ENCODE assay signal across 8 mouse cellular contexts in the genomic region with DNA sequence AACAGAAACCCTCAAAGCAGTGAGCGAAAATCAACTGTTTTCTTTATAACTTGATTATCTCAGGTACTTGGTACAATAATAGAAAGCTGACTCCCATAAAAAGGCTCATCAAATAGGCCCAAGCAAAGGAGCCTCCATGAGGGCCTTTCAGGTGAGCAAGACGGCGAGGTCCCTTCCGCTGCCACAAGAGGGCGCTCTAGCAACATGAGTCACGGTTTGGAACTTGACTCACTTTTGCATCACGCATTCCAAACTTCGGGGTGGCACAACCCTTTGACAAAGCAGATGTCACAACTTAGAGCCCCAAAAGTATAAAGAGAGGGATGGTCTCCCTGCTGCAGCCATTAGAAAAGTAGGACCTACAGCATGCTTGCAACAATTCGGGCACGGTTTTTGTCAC. TPM values are rescaled to one million over a fixed set of nuclear protein-coding genes. Genes with fewer than 3 reads are reported as not detected.
A peak's percentile ranks its signal among the peaks of the same experiment; 100 is the strongest.
DNase-seq lines count a peak whose midpoint lies in the region; ATAC-seq lines count a peak whose summit lies in the region.

No protein-coding gene starts in this region.

- intact Hi-C loops in heart, postnatal 14 days (cut with DNase I): loop anchor here (2.0 to 5.0 kb wide), 3 partner anchors 94 to 328 kb away; no protein-coding TSS in a partner anchor

- no peaks in the 10 kb centered on the region for H3K9me3 ChIP-seq in hindbrain, embryonic 11.5 days (ENCODE audit: control insufficient read depth, low read length)
- H3K9me3 ChIP-seq in hindbrain, embryonic 13.5 days: no peaks in the 10 kb centered on the region
- H3K9me3 ChIP-seq in embryonic facial prominence, embryonic 14.5 days (ENCODE audit: control insufficient read depth, low read length): no peaks in the 10 kb centered on the region
- H3K9me3 ChIP-seq in stomach, embryonic 15.5 days: no peaks in the 10 kb centered on the region

- H3K4me1 ChIP-seq in hindbrain, embryonic 11.5 days (replicated peaks; ENCODE audit: control insufficient read depth, insufficient read depth, low read length): no peaks in the 10 kb centered on the region
- no peaks in the 10 kb centered on the region for H3K4me1 ChIP-seq in hindbrain, embryonic 13.5 days (replicated peaks)
- no peaks in the 10 kb centered on the region for H3K4me1 ChIP-seq in embryonic facial prominence, embryonic 14.5 days (ENCODE audit: control insufficient read depth, insufficient read depth, low read length)
- no peaks in the 10 kb centered on the region for H3K4me1 ChIP-seq in stomach, embryonic 15.5 days

- 19% methylated on average over 10 of the region's 10 CpGs for WGBS in hindbrain, embryonic 11.5 days
- 18% methylated on average over 10 of the region's 10 CpGs for WGBS in hindbrain, embryonic 13.5 days
- 16% methylated on average over 10 of the region's 10 CpGs for WGBS in embryonic facial prominence, embryonic 14.5 days
- WGBS in stomach, embryonic 15.5 days: 20% methylated on average over 10 of the region's 10 CpGs

- H3K27ac ChIP-seq in hindbrain, embryonic 11.5 days (ENCODE audit: low read depth, low read length): no peak overlapping the region
- no peak overlapping the region for H3K27ac ChIP-seq in hindbrain, embryonic 13.5 days
- no peak overlapping the region for H3K27ac ChIP-seq in embryonic facial prominence, embryonic 14.5 days (replicated peaks; ENCODE audit: low read depth, low read length)
- H3K27ac ChIP-seq in stomach, embryonic 15.5 days: no peak overlapping the region

- no peaks in the 10 kb centered on the region for H3K27me3 ChIP-seq in hindbrain, embryonic 11.5 days (ENCODE audit: control insufficient read depth, insufficient read depth, low read length)
- no peaks in the 10 kb centered on the region for H3K27me3 ChIP-seq in hindbrain, embryonic 13.5 days
- no peaks in the 10 kb centered on the region for H3K27me3 ChIP-seq in embryonic facial prominence, embryonic 14.5 days (replicated peaks; ENCODE audit: control insufficient read depth, insufficient read depth, low read length)
- no peaks in the 10 kb centered on the region for H3K27me3 ChIP-seq in stomach, embryonic 15.5 days (replicated peaks)

- no peak for ATAC-seq in hindbrain, embryonic 11.5 days (ENCODE audit: low FRiP score)
- ATAC-seq in hindbrain, embryonic 13.5 days (ENCODE audit: low FRiP score): no peak
- no peak for ATAC-seq in embryonic facial prominence, embryonic 14.5 days (ENCODE audit: low read depth)
- no peak for ATAC-seq in stomach, embryonic 15.5 days (ENCODE audit: insufficient read depth, low FRiP score, low read depth)

- DNase-seq in hindbrain, embryonic 11.5 days (ENCODE audit: low spot score): peak; percentile 92
- peak; percentile 64 to 77 for DNase-seq in adrenal gland, postnatal 4 days (ENCODE audit: low spot score in 2 of 2)
- peak; percentile 84 for DNase-seq in embryonic facial prominence, embryonic 14.5 days (ENCODE audit: low spot score)
- peak; percentile 80 to 91 for DNase-seq in heart, postnatal 14 days
- peak; percentile 52 to 84 for DNase-seq in left cerebral cortex, adult 8-10 months (ENCODE audit: low spot score in 2 of 2)
- DNase-seq in mesoderm, embryonic 11.5 days (ENCODE audit: low read depth, low spot score): peak; percentile 85

- H3K9ac ChIP-seq in hindbrain, embryonic 11.5 days (ENCODE audit: low read depth, low read length): no peak overlapping the region
- H3K9ac ChIP-seq in hindbrain, embryonic 13.5 days: no peak overlapping the region
- peak overlapping the region; percentile 34; the same call in 1 of the 2 replicates for H3K9ac ChIP-seq in embryonic facial prominence, embryonic 14.5 days (ENCODE audit: low read depth, low read length)
- no peak overlapping the region for H3K9ac ChIP-seq in stomach, embryonic 15.5 days

- no peaks in the 10 kb centered on the region for H3K36me3 ChIP-seq in hindbrain, embryonic 11.5 days (ENCODE audit: control insufficient read depth, insufficient read depth, low read length)
- no peaks in the 10 kb centered on the region for H3K36me3 ChIP-seq in hindbrain, embryonic 13.5 days
- no peaks in the 10 kb centered on the region for H3K36me3 ChIP-seq in embryonic facial prominence, embryonic 14.5 days (ENCODE audit: control insufficient read depth, insufficient read depth, low read length)
- no peaks in the 10 kb centered on the region for H3K36me3 ChIP-seq in stomach, embryonic 15.5 days

- H3K4me3 ChIP-seq in hindbrain, embryonic 11.5 days (ENCODE audit: low read depth, low read length): no peak overlapping the region
- H3K4me3 ChIP-seq in hindbrain, embryonic 13.5 days: no peak overlapping the region
- no peak overlapping the region for H3K4me3 ChIP-seq in embryonic facial prominence, embryonic 14.5 days (ENCODE audit: low read depth, low read length)
- no peak overlapping the region for H3K4me3 ChIP-seq in stomach, embryonic 15.5 days (replicated peaks)

- H3K4me2 ChIP-seq in hindbrain, embryonic 11.5 days (replicated peaks; ENCODE audit: low read depth, low read length): no peak overlapping the region
- H3K4me2 ChIP-seq in hindbrain, embryonic 13.5 days: no peak overlapping the region
- 0 out of 2 replicates have a peak overlapping the region, but pooled peaks have one; percentile 20 for H3K4me2 ChIP-seq in embryonic facial prominence, embryonic 14.5 days (ENCODE audit: low read depth, low read length)
- H3K4me2 ChIP-seq in stomach, embryonic 15.5 days: 0 out of 2 replicates have a peak overlapping the region, but pooled peaks have one; percentile 10

RNA-seq across cellular contexts. Expression of a gene that starts 5.9 kb away (rescaled TPM):
- 18.4 and 26.3 TPM in 2 replicates for polyA plus RNA-seq in hindbrain, embryonic 11.5 days (2014; fragmentation: Nextera tagmentation; extraction: Ambion mirVana)
- polyA plus RNA-seq in hindbrain, embryonic 13.5 days (2015; fragmentation: Nextera tagmentation; extraction: Ambion mirVana): 13.0 and 14.9 TPM in 2 replicates
- total RNA-seq in adrenal gland, postnatal 4 days (2021): 10 to 100 TPM; 16.3 to 22.4 TPM
- polyA plus RNA-seq in embryonic facial prominence, embryonic 14.5 days (2014; fragmentation: Nextera tagmentation; extraction: Ambion mirVana): 10.4 and 13.5 TPM in 2 replicates
- 10 to 100 TPM; 21.2 to 23.5 TPM for total RNA-seq in heart, postnatal 14 days (2021)
- 10 to 100 TPM; 65.3 to 75.0 (median 70.4) TPM for total RNA-seq in left cerebral cortex, adult 8-10 months (2022)
- polyA plus RNA-seq in stomach, embryonic 15.5 days (2015; fragmentation: Nextera tagmentation; extraction: Ambion mirVana): 9.8 and 13.4 TPM in 2 replicates

RNA-seq across cellular contexts. Expression of a gene that starts 20.6 kb away (rescaled TPM):
- 16.9 and 17.1 TPM in 2 replicates for polyA plus RNA-seq in hindbrain, embryonic 11.5 days (2014; fragmentation: Nextera tagmentation; extraction: Ambion mirVana)
- polyA plus RNA-seq in hindbrain, embryonic 13.5 days (2015; fragmentation: Nextera tagmentation; extraction: Ambion mirVana): 14.1 and 14.4 TPM in 2 replicates
- 10 to 100 TPM; 29.0 TPM for total RNA-seq in adrenal gland, postnatal 4 days (2021)
- 12.6 and 17.9 TPM in 2 replicates for polyA plus RNA-seq in embryonic facial prominence, embryonic 14.5 days (2014; fragmentation: Nextera tagmentation; extraction: Ambion mirVana)
- 10 to 100 TPM; 14.7 to 15.6 TPM for total RNA-seq in heart, postnatal 14 days (2021)
- 10 to 100 TPM; 31.8 to 34.0 (median 33.0) TPM for total RNA-seq in left cerebral cortex, adult 8-10 months (2022)
- 16.3 and 16.7 TPM in 2 replicates for polyA plus RNA-seq in stomach, embryonic 15.5 days (2015; fragmentation: Nextera tagmentation; extraction: Ambion mirVana)

Comparison
In these comparisons a context has a peak if more than half of its experiments do, and no peak if none do; other contexts are left out.
1. H3K4me2 ChIP-seq: peak in embryonic facial prominence, embryonic 14.5 days (single experiment) and stomach, embryonic 15.5 days (single experiment); none in hindbrain, embryonic 11.5 days (single experiment) and hindbrain, embryonic 13.5 days (single experiment).
2. Peak in every context shown above with its lines, with median percentiles within 50 percentile points of each other: DNase-seq.